Mouse (Mus musculus) mouse embryonic stem cell (cell line): ENCODE measurements at regions not wholly inside any gene's neighbourhood (a gene's known extent, or its start where the extent isn't known, plus 50 kb on each side); places are given as distances from the start of the nearest gene placed in this dataset.

ENCODE experiments used
- in situ Hi-C, 2 experiments: fragments of 300-500 bp; cut with MboI; formaldehyde crosslinking; loops; 1 replicate in 1 of 2; 3 replicates in 1 of 2; pipeline ENCODE4 v1.14.3; 2019 to 2020; ENCODE audit warnings: low sequenced_read_pairs in 2 of 2, low pct_unique_long_range_greater_than_20kb in 1 of 2, mixed read lengths in 1 of 2; ENCODE audit not compliant: unreplicated experiment in 1 of 2

- in situ Hi-C loops = no loop called here
Observed at GRCm38 (mm10) chr1:73685066-73685465, 439.2 kb downstream of the Tns1 start.

- in situ Hi-C loops = no loop called here
Observed at GRCm38 (mm10) chr1:73684166-73684565, 440.1 kb downstream of the Tns1 start.

- in situ Hi-C loops = no loop called here
Observed at GRCm38 (mm10) chr1:73683132-73683888, 440.9 kb downstream of the Tns1 start.

- in situ Hi-C loops = no loop called here
Observed at GRCm38 (mm10) chr1:73681697-73682096, 442.6 kb downstream of the Tns1 start.

- in situ Hi-C loops = no loop called here
Observed at GRCm38 (mm10) chr1:73680829-73681228, 443.4 kb downstream of the Tns1 start.

- in situ Hi-C loops = no loop called here
Observed at GRCm38 (mm10) chr1:73673851-73674235, 450.4 kb downstream of the Tns1 start.

GRCm38 (mm10) chr1:73673191-73673850 lies 450.9 kb downstream of the Tns1 start:
- in situ Hi-C loops = no loop called here

- in situ Hi-C loops = no loop called here
Observed at GRCm38 (mm10) chr1:73672239-73672638, 452.0 kb downstream of the Tns1 start.

GRCm38 (mm10) chr1:73668691-73669090 lies 455.6 kb downstream of the Tns1 start:
- in situ Hi-C loops = no loop called here

GRCm38 (mm10) chr1:73663546-73663945 lies 460.7 kb downstream of the Tns1 start:
- in situ Hi-C loops = no loop called here

GRCm38 (mm10) chr1:73645011-73645410 lies 479.2 kb downstream of the Tns1 start:
- in situ Hi-C loops = loop anchor here in 1 of 2 experiments (25.0 kb wide), 1 partner anchor 783 kb away; the partner anchor contains the start of gene Igfbp5

GRCm38 (mm10) chr1:73644394-73644793 lies 479.9 kb downstream of the Tns1 start:
- in situ Hi-C loops = loop anchor here in 1 of 2 experiments (25.0 kb wide), 1 partner anchor 782 kb away; the partner anchor contains the start of gene Igfbp5

GRCm38 (mm10) chr1:73643431-73643830 lies 480.8 kb downstream of the Tns1 start:
- in situ Hi-C loops = loop anchor here in 1 of 2 experiments (25.0 kb wide), 1 partner anchor 781 kb away; the partner anchor contains the start of gene Igfbp5

GRCm38 (mm10) chr1:73642691-73643109 lies 481.5 kb downstream of the Tns1 start:
- in situ Hi-C loops = loop anchor here in 1 of 2 experiments (25.0 kb wide), 1 partner anchor 780 kb away; the partner anchor contains the start of gene Igfbp5

GRCm38 (mm10) chr1:73641456-73641855 lies 482.8 kb downstream of the Tns1 start:
- in situ Hi-C loops = loop anchor here in 1 of 2 experiments (25.0 kb wide), 1 partner anchor 779 kb away; the partner anchor contains the start of gene Igfbp5

- in situ Hi-C loops = loop anchor here in 1 of 2 experiments (25.0 kb wide), 1 partner anchor 779 kb away; the partner anchor contains the start of gene Igfbp5
Observed at GRCm38 (mm10) chr1:73640726-73641451, 483.4 kb downstream of the Tns1 start.

GRCm38 (mm10) chr1:73635709-73636108 lies 488.5 kb downstream of the Tns1 start:
- in situ Hi-C loops = loop anchor here in 1 of 2 experiments (25.0 kb wide), 1 partner anchor 773 kb away; the partner anchor contains the start of gene Igfbp5

GRCm38 (mm10) chr1:73634871-73635270 lies 489.4 kb downstream of the Tns1 start:
- in situ Hi-C loops = loop anchor here in 1 of 2 experiments (25.0 kb wide), 1 partner anchor 773 kb away; the partner anchor contains the start of gene Igfbp5
